Mouse (Mus musculus): ENCODE data around the gene Dnajb2. TPM values are rescaled to one million over a fixed set of nuclear protein-coding genes. Genes with fewer than 3 reads are reported as not detected.

Gene Dnajb2
- 34.5 and 37.5 TPM in 2 replicates for polyA plus RNA-seq (2016; fragmentation: Nextera tagmentation; extraction: Ambion mirVana)

DNA sequence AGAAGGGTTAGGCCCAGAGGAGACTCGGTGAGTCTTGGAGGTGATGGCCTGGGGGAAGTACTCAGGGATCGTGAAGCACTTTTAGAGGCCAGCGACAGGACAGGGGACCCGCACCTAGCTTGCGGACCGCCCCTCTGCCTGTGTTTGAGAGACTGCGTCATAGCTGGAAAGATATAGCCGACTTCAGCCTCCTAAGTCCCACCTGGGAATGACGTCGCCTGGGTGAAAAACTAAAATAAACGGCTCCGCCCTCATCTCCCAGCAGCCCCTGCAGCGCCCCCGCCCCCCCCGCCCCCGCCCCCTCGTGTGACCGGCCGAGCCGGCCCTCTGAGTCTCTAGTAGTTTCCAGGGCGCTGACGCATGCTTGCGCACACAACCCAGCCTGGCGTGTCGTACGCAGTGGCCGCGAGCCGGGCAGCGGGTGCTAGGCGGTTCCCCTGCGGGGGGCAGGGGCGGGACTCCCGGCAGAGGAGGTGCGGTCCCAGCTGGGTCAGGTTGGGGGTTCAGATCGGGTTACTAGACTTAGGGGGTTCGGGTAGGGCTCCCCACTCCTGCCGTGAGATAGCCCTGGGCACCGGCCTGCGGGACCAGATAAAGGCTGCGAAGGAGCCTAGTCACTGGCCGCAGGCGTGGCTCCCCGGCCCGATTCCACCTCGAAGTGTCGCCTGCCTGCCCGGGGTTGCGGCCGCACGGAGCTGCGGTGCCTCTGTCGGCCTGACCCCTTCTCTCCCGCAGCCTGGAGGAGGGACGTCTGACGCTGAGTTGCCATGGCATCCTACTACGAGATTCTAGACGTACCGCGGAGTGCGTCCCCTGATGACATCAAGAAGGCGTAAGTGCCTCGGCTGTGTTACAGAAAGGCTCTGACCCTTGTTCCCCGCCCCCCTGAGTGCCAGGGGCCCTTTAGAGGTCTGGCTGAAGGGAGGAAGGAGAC is at the start of gene Dnajb2:
Gene Dnajb2, plus strand, starts transcription at position 290 of the 934 bp plus-strand sequence.
- peak; percentile 92 for ATAC-seq (ENCODE audit: insufficient number of reproducible peaks, low FRiP score)
- peak within 1 kb of the TSS; percentile 94 for H3K27ac ChIP-seq (ENCODE audit: poor library complexity, severe bottlenecking)
- under 1% methylated on average over 64 of the region's 64 CpGs for WGBS

GRCm38 (mm10) chr1:75187126-75187525 is 49.1 kb upstream of the Dnajb2 start:
- no peaks in the 10 kb centered on the region for H3K27me3 ChIP-seq (replicated peaks)
- H3K27ac ChIP-seq (ENCODE audit: poor library complexity, severe bottlenecking) = no peak overlapping the region
- no peak for ATAC-seq (ENCODE audit: insufficient number of reproducible peaks, low FRiP score)
- no peak overlapping the region for H3K4me3 ChIP-seq
- H3K9me3 ChIP-seq (replicated peaks) = no peaks in the 10 kb centered on the region
- no peak overlapping the region for H3K4me2 ChIP-seq
- H3K36me3 ChIP-seq = peaks cover 62% of the 10 kb centered on the region
- peaks cover 13% of the 10 kb centered on the region for H3K4me1 ChIP-seq (replicated peaks)
- H3K9ac ChIP-seq = no peak overlapping the region

More for the DNA sequence above, at the start of gene Dnajb2:
- H3K9ac ChIP-seq = peak within 1 kb of the TSS; percentile 93
- no peaks in the 10 kb centered on the region for H3K9me3 ChIP-seq (replicated peaks)
- H3K4me1 ChIP-seq (replicated peaks) = peaks cover 15% of the 10 kb centered on the region
- H3K4me2 ChIP-seq = peak within 1 kb of the TSS; percentile 89
- H3K36me3 ChIP-seq = peaks cover 18% of the 10 kb centered on the region
- no peaks in the 10 kb centered on the region; the same call in 1 of the 2 replicates for H3K27me3 ChIP-seq (replicated peaks)
- H3K4me3 ChIP-seq = peak within 1 kb of the TSS; percentile 71

DNA sequence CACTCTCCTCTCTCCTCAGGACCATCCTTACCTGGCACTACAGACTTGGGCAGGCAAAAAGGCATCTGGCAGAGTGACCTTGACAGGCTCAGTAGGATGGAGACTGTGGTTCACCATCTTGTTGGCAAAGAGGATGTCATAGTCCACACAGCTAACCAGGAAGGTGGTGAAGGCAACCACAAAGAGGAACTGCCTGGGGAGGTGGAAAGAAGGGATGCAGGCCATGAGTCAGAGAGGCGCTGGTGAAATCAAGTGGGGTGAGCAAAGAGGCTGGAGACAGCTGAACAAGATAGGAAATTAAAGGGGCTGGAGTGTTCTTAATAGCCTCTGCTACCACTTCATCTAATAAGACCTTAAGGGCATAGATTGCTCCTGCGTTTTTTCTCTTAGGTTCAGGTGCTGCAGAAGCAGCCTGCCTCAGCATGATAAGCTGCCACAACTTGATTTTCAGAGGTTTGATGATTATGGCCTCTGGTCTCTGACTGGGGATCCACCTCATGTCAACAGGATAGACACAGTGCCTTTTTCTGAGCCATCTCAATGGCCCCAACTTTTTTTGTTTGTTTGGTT is 48.2 kb upstream of the Dnajb2 start:
- WGBS = 74% methylated on average over 2 of the region's 2 CpGs
- Histone ChIP-seq H3K27ac (ENCODE audit: poor library complexity, severe bottlenecking) (no peak overlapping the region), H3K4me2 (no peak overlapping the region), H3K27me3 (replicated peaks) (no peaks in the 10 kb centered on the region), H3K4me3 (no peak overlapping the region), H3K4me1 (replicated peaks) (peaks cover 14% of the 10 kb centered on the region), H3K9me3 (replicated peaks) (no peaks in the 10 kb centered on the region), H3K36me3 (peaks cover 53% of the 10 kb centered on the region), H3K9ac (no peak overlapping the region)
- ATAC-seq (ENCODE audit: insufficient number of reproducible peaks, low FRiP score) = no peak

- 24% methylated on average over 2 of the region's 2 CpGs for WGBS
- Histone ChIP-seq H3K36me3 (peaks cover 37% of the 10 kb centered on the region), H3K27me3 (replicated peaks) (no peaks in the 10 kb centered on the region), H3K4me1 (replicated peaks) (peaks cover 22% of the 10 kb centered on the region), H3K4me2 (peak overlapping the region; percentile 81), H3K9me3 (replicated peaks) (no peaks in the 10 kb centered on the region), H3K4me3 (peak overlapping the region; percentile 85), H3K27ac (ENCODE audit: poor library complexity, severe bottlenecking) (peak overlapping the region; percentile 28), H3K9ac (peak overlapping the region; percentile 87)
- peak; percentile 59 for ATAC-seq (ENCODE audit: insufficient number of reproducible peaks, low FRiP score)
Observed at GRCm38 (mm10) chr1:75190577-75190976, 45.6 kb upstream of the Dnajb2 start.

GRCm38 (mm10) chr1:75191258-75191621 is 45.0 kb upstream of the Dnajb2 start:
- Histone ChIP-seq H3K27ac (ENCODE audit: poor library complexity, severe bottlenecking) (peak overlapping the region; percentile 61), H3K9ac (peak overlapping the region; percentile 87), H3K36me3 (peaks cover 37% of the 10 kb centered on the region), H3K4me2 (peak overlapping the region; percentile 81), H3K4me1 (replicated peaks) (peaks cover 22% of the 10 kb centered on the region), H3K4me3 (peak overlapping the region; percentile 85), H3K9me3 (replicated peaks) (no peaks in the 10 kb centered on the region), H3K27me3 (replicated peaks) (no peaks in the 10 kb centered on the region)
- WGBS = 40% methylated on average over 5 of the region's 5 CpGs
- no peak for ATAC-seq (ENCODE audit: insufficient number of reproducible peaks, low FRiP score)

DNA sequence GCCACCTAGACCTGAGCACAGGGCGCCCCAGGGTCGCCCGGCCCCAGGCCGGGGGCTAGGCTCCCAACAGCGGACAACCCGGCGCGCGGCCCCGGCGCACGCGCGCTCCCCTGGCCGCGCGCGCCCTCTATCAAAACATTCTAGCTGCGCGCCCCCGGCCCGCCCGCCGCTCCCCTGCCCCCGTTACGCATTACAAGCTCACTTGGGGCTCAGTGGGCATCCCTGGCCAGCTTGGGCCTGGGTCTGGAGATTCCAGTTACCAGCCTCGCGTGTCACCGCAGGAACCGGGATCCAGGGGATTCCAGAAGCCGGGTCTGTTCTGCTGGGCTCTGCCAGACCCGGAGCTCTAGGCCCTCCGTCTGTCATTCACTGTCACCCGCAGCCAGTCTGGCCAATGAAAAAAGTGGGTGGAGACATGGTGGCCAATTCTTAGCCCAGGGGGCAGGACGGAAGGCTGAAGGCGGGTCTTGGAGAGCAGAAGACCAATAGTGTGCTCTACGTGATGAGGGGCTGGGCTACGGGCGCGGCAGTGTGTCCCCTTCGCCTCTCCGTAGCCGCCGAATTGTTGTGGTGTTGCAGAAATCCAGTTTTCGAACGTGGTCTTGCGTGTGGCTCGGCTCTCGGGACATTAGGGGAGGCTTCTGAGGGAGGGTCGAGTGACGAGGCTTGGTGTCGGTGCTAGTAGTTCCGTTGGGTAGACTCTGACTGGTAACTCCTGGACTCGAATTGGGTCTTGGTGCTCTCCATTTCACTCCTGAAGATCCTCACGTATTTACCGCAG is 44.4 kb upstream of the Dnajb2 start, which contains the start of the genes Ankzf1 and Atg9a:
Gene Ankzf1, plus strand, starts transcription at position 530 of the 781 bp plus-strand sequence.
Gene Atg9a, minus strand, starts transcription at position 575 of the 781 bp plus-strand sequence.
- Histone ChIP-seq H3K4me3 (peak within 1 kb of the TSS; percentile 85), H3K36me3 (peaks cover 37% of the 10 kb centered on the region), H3K9me3 (replicated peaks) (no peaks in the 10 kb centered on the region), H3K27me3 (replicated peaks) (no peaks in the 10 kb centered on the region), H3K4me2 (peak within 1 kb of the TSS; percentile 81), H3K9ac (peak within 1 kb of the TSS; percentile 87), H3K27ac (ENCODE audit: poor library complexity, severe bottlenecking) (peak within 1 kb of the TSS; percentile 90), H3K4me1 (replicated peaks) (peaks cover 22% of the 10 kb centered on the region)
- peak; percentile 98 for ATAC-seq (ENCODE audit: insufficient number of reproducible peaks, low FRiP score)
- under 1% methylated on average over 56 of the region's 56 CpGs for WGBS

DNA sequence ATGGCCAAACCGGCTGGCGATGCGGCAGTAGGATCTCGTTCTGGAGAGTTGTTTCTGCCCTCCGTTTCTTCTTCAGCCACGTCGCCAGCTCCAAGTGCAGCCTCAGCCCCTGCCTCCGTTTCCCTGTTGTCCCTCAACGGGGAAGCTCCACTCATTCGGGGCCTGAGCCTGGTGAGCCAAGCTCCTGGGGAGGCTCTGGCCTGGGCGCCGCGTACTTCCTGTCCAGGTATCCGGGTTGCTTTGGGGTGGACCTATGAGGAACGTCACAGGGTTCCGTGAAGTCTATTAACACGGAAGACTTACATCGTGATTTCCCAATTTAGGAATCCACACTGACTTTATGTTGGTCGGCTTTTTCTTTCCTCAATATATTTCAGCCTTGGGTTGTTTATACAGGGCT is 43.8 kb upstream of the Dnajb2 start:
- peaks cover 36% of the 10 kb centered on the region for H3K36me3 ChIP-seq
- peaks cover 22% of the 10 kb centered on the region for H3K4me1 ChIP-seq (replicated peaks)
- H3K4me2 ChIP-seq = peak overlapping the region; percentile 81
- H3K9me3 ChIP-seq (replicated peaks) = no peaks in the 10 kb centered on the region
- peak; percentile 65 for ATAC-seq (ENCODE audit: insufficient number of reproducible peaks, low FRiP score)
- peak overlapping the region; percentile 84 for H3K9ac ChIP-seq
- WGBS = under 1% methylated on average over 19 of the region's 19 CpGs
- peak overlapping the region; percentile 90 for H3K27ac ChIP-seq (ENCODE audit: poor library complexity, severe bottlenecking)
- H3K4me3 ChIP-seq = peak overlapping the region; percentile 85
- no peaks in the 10 kb centered on the region for H3K27me3 ChIP-seq (replicated peaks)

DNA sequence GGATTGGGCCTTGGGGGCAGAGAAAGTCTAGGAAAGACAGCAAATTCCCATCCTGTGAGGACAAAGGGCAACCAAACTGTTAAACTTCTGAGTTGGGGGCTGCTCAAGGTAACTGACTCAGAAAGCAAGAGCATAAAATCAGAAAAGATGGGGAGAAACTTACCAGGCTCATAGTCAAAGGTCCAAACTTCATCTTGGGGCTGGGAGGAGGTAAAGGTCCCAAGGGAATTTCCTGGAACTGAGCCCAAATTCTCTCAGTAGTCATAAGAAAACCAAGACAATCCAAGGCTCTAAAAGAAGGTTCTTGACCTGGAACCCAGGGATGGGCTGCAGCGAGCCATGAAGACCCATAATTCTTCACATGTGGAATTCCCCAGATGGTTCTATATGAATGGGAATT is 35.0 kb upstream of the Dnajb2 start:
- Histone ChIP-seq H3K27ac (ENCODE audit: poor library complexity, severe bottlenecking) (no peak overlapping the region), H3K4me2 (no peak overlapping the region), H3K36me3 (peaks cover 41% of the 10 kb centered on the region), H3K9me3 (replicated peaks) (no peaks in the 10 kb centered on the region), H3K4me1 (replicated peaks) (no peaks in the 10 kb centered on the region), H3K9ac (no peak overlapping the region), H3K4me3 (no peak overlapping the region), H3K27me3 (replicated peaks) (no peaks in the 10 kb centered on the region)
- 79% methylated on average over 1 of the region's 1 CpGs for WGBS
- no peak for ATAC-seq (ENCODE audit: insufficient number of reproducible peaks, low FRiP score)

DNA sequence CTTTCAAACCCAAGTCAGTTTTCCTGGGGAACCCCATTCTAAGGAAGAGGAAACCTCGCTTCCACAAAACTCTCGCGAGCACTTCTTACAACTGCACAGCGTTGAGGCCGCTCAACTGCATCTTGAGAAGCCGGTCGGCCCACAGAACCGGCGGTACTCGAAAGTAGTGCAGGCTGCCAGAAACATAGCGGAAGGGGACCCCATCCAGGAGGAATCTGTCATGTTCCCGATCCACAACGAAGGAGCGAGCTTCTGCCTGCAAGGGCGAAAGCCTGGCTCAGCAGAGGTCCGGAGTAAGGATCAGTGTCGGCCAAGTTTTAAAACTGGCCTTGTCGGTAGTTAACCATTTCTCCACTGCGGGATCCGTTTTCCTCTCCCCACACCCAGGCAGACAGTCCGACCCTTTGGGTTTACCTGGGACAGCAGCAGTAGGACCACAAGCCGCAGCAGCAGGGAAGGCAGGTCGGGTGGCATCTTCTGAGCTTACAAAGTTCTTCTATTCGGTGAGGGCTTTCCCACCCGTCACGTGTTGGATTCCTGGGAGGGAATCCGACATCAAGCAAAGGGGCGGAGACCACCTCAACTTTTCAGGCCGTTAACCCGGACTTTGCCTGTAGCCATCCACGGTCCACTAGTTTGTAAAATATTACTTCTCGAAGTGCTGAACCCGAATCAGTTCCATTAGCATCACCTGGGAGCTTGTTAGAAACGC is 27.1 kb upstream of the Dnajb2 start:
- 12% methylated on average over 34 of the region's 34 CpGs for WGBS
- Histone ChIP-seq H3K36me3 (peaks cover 23% of the 10 kb centered on the region), H3K9ac (peak overlapping the region; percentile 69), H3K4me1 (replicated peaks) (peaks cover 30% of the 10 kb centered on the region), H3K9me3 (replicated peaks) (no peaks in the 10 kb centered on the region), H3K27ac (ENCODE audit: poor library complexity, severe bottlenecking) (no peak overlapping the region), H3K4me2 (peak overlapping the region; percentile 69), H3K27me3 (replicated peaks) (peaks cover 16% of the 10 kb centered on the region), H3K4me3 (peak overlapping the region; percentile 51)
- ATAC-seq (ENCODE audit: insufficient number of reproducible peaks, low FRiP score) = no peak

Data from heart, embryonic 12.5 days (tissue).